Mouse (Mus musculus): ENCODE results near the gene Faap24. TPM values are rescaled to one million over a fixed set of nuclear protein-coding genes. Genes with fewer than 3 reads are reported as not detected.

Faap24 gene
- total RNA-seq (2021) = under 1 TPM; 0.75 to 0.92 TPM
- long read RNA-seq, experiment 1, partial matches to known transcripts = 0 of 1 reads
- long read RNA-seq, experiment 1, other reads (novel, unspliced or antisense) = 0 of 1 reads
- long read RNA-seq, experiment 2 = 0 reads

DNA sequence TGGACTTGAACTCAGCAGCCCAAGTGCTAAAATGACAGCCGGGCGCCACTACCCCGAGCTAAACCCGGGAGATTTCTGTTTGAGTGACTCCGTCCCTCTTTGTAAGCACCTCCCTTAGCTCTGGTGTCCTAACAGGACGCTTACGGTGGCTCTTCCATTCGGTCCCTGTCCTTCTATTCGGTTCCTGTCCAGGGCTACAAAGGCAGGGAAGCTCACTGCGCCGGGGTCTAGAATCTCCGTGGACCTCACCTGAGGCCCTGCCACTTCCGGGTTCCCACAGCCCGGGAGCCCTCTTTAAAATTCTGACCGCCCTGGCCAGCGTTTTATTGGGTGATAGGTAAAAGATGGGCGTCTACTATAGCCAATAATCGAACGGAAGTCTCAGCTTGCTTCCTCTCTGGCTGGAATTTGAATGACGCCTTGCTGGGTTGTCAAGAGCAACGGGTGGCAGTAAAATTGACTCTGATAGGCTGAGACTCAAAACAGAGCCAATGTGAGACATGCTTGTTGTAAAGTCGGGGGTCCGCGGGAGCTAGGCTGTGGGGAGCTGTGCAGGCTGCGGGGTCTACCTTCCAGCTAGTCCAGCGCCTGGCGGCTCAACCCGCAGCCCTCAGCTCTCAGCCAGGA lies at the start of gene Faap24, which contains the start of gene Cep89:
TSS of gene Faap24 (minus strand) at position 295 of the 627 bp plus-strand sequence.
TSS of gene Cep89 (plus strand) at position 494 of the 627 bp plus-strand sequence.
- DNase-seq = peak; percentile 91
- Histone ChIP-seq H3K27ac (peak within 1 kb of the TSS; percentile 86), H3K4me3 (peak within 1 kb of the TSS; percentile 81)
- intact Hi-C loops (cut with DNase I) = loop anchor here (5.0 kb wide), 1 partner anchor 79 kb away; the partner anchor contains the start of gene Gpatch1
- TF ChIP-seq CTCF (IDR thresholded peaks at IDR 0.05) = no peak

DNA sequence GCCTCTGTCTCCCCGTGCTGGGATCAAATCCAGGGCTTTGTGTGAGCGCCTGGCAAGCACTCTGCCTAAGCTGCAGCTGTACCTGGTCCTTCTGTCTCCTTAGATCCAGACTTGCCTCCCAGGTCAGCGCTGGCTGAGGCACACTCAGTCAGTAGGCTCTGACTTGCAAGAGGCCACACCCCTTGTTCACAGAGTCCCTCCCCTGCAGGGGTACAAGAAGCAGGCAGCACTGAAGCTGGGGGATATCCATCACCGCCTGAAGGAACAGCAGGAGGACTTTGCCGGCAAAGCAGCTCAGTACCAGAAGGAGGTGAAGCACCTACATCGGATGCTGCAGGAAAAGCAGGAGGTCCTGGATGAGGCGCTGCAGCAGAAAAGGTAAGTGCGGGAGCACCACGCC lies 38.6 kb upstream of the Faap24 start:
- intact Hi-C loops (cut with DNase I) = no loop called here
- DNase-seq = no peak
- no peak for TF ChIP-seq CTCF (IDR thresholded peaks at IDR 0.05)
- H3K27ac ChIP-seq = no peak overlapping the region
- H3K4me3 ChIP-seq = no peak overlapping the region

DNA sequence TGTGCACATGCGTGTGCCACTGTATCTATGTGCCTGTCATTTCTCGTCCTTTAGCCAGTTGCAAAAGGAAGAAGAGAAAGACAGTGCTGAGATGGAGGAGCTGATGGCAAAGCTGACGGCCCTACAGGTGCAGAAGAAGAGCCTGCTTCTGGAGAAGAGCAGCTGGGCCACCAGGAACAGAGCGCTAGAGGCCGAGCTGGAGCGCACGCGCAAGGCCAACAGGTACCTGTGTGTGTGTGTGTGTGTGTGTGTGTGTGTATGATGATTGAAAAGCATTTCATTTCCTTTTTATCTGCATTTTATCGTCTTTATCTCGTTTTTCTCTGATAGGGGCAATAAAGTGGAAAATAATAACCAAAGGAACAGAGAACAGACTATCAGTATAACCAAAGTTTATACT lies 31.5 kb upstream of the Faap24 start:
- no peak for DNase-seq
- Histone ChIP-seq H3K27ac (no peak overlapping the region), H3K4me3 (no peak overlapping the region)
- no peak for TF ChIP-seq CTCF (IDR thresholded peaks at IDR 0.05)
- intact Hi-C loops (cut with DNase I) = no loop called here

DNA sequence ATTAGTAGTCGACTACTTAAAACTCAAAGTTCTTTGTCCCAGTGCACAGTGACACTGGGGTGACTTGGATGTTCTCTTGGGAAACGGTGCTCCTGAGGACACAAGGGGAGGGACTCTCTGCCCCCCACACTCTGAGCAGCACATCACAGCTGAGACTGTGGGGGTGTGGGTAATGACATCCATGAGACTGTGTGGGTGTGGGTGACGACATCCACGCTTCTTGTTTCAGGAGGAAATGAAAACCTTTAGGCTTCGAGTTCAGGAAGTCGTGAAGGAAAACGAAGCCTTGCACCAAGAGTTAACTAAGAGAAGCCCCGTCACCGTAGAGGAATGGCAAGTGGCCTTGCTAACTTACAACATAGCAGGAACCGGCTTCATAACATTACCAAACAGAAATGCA lies 26.4 kb upstream of the Faap24 start:
- H3K27ac ChIP-seq = no peak overlapping the region
- no peak for TF ChIP-seq CTCF (IDR thresholded peaks at IDR 0.05)
- H3K4me3 ChIP-seq = no peak overlapping the region
- no peak for DNase-seq
- intact Hi-C loops (cut with DNase I) = no loop called here

DNA sequence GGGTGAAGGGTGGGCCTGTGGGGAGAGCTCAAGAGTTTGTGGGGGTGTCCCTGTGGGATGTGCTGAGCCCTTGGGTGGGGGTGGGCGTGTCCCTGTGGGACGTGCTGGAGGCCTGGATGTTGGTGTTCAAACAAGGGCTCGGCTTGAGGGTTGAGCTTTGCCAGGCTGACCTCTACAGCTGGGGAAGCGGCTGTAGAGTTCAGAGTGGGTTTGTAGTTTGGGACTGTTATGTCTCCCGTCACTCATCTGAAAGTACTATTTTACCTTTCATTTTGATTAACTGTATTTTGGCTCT lies 20.0 kb upstream of the Faap24 start:
- Histone ChIP-seq H3K27ac (no peak overlapping the region), H3K4me3 (no peak overlapping the region)
- no peak for TF ChIP-seq CTCF (IDR thresholded peaks at IDR 0.05)
- intact Hi-C loops (cut with DNase I) = no loop called here
- DNase-seq = no peak

DNA sequence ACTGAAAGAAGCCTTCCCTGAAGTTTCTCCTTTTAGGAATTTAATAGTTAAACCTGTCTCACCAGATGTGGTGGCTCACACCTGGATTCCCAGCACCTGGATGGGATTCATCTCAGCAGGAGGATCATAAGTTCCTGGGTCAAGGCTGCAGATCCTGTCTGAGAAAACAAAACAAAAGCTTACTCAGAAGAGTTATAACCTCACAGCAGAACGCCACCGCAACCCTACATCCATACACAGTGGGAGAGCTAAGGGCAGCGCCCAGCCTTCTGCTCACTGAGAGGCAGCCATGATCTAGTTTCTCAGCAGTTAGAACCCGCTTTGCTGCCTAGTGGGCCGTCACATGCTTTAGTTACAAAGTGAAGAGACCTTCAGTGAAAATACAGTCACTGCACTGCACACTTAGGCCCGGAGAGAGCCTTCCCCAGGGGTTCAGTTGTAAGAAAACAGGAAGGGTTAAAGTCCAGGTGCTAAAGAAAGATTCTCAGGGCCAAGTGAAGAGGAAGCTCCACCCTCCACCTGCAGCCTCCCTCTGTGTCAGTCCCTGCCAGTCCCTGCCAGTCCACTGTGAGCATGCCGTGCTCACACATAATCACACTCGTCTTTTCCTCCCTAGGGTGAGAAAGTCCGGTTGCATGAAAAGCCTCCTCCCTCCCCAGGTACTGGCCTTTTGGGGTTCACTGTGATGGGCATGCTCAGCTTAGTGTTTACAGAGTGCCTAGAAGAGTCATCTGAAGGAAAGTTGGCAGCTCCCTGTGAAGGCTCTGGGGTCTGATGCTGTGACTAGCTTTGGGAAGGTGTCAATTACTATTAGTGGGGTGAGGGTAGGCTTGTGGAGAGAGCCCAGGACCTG lies 19.4 kb upstream of the Faap24 start:
- no peak overlapping the region for H3K4me3 ChIP-seq
- no peak for DNase-seq
- no peak overlapping the region for H3K27ac ChIP-seq
- intact Hi-C loops (cut with DNase I) = no loop called here
- no peak for TF ChIP-seq CTCF (IDR thresholded peaks at IDR 0.05)

DNA sequence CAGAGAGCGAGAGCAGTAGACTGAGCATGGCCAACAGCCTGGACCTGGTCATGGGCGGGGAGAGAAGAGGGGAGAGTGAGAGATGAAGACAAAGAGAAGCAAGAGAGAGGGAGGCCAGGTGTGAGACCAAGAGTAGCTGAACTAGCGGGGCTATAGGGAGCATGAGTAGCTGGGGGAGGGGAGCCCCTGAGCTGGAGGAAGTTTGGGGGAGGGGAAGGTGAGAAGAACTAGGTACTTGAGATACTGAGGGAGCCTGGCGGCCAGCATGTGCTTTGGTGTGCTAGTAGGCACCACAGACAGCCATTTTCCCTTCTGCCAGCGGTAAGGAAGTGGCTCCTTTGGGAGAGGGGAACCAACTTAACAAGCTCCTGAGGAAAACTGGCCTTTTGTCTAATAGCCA lies 18.6 kb upstream of the Faap24 start:
- TF ChIP-seq CTCF (IDR thresholded peaks at IDR 0.05) = no peak
- no peak overlapping the region for H3K4me3 ChIP-seq
- intact Hi-C loops (cut with DNase I) = no loop called here
- DNase-seq = no peak
- H3K27ac ChIP-seq = no peak overlapping the region

DNA sequence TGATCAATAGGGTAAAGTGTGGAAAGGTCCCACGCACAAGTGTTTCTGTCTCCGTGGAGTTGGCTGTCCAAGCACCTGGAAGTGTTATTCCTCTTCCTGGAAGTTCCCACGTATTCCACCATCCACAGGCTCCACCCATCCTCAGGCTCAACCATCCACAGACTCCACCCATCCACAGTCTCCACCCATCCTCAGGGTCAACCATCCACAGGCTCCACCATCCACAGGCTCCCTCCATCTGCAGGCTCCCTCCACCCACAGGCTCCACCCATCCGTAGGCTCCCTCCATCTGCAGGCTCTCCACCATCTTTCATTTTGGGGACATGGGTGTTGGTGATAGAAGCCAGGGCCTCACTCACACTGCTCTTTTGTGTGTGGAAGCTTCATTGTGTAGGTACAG lies 4.5 kb upstream of the Faap24 start:
- H3K4me3 ChIP-seq = no peak overlapping the region
- H3K27ac ChIP-seq = no peak overlapping the region
- intact Hi-C loops (cut with DNase I) = no loop called here
- no peak for TF ChIP-seq CTCF (IDR thresholded peaks at IDR 0.05)
- DNase-seq = no peak

DNA sequence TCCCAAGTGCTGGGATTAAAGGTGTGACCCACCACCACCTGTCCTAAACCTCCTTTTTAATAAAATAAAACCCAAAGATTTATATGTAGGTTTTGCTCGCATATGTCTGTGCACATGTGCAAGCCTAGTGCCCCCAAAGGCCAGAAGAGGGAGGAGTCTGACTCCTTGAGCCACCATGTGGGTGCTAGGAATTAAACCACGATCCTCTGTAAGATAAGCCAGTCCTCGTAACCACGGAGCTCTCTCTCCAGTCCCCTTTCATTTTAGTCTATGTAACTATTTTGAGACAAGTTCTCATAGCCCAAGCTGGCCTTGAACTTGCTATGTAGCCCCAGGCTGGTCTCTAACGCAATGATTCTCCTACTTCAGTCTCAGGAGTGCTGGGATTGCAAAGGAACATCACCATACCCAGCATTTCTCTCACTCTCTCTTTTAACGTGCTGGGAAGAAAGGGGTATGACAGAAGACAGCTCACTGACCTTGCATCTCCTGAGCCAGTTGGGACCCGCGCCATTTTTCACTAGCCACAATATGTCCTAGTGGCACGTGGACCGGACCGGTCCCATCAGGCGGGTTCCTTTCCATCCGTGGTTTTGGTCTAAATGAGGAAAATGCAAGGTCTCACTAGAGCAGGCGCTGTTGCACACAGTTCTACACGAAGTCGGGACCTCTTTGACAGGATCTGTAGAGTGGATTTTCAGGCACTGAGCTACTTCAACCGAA lies 741 bp downstream of the Faap24 start:
- peak overlapping the region; percentile 81 for H3K4me3 ChIP-seq
- H3K27ac ChIP-seq = peak overlapping the region; percentile 85
- no peak for TF ChIP-seq CTCF (IDR thresholded peaks at IDR 0.05)
- intact Hi-C loops (cut with DNase I) = loop anchor here (2.0 to 5.0 kb wide), 2 partner anchors 61 to 79 kb away; partner anchors contain the start of genes Gpatch1 and Rhpn2
- DNase-seq = no peak

DNA sequence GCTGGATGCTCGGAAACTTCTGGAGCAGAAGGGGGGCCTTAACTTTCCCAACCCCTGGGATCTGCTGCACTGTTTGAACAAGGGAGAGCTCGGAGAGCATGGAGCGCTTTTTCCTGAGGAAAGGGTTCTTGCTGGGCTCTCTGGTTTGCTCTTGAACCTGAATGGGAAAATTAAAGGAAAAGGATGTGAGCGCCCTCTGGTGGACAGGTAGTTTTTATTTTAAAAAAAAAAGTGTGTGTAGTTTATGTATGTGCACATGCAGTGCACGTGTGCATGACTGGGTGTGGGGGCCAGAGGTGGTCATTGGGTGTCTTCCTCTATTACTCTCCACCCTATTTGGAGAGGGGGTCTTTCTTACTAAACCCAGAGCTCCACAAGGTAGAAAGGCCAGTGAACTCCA lies 3.7 kb downstream of the Faap24 start:
- Histone ChIP-seq H3K27ac (no peak overlapping the region), H3K4me3 (no peak overlapping the region)
- DNase-seq = no peak
- intact Hi-C loops (cut with DNase I) = no loop called here
- peak; percentile 62 for TF ChIP-seq CTCF (IDR thresholded peaks at IDR 0.05)

DNA sequence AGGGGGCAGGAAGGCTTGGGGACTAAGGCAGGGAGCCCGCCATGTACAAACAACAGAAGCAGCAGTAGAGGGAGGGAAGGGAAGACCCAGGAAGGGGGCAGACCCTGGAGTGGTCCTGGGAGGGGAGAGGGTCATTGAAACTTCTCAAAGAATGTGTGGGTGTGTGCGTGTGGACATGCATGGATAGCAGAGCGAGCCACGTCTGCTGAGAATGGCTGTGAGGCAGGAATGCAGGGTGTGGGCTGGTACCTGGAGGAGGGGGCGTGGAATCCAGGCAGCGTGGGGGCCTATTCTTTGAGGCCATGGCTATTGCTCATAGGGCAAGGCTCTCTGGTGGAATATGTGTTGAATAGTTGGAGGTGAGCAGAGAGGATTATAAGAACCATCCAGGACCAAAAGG lies 7.9 kb downstream of the Faap24 start:
- intact Hi-C loops (cut with DNase I) = no loop called here
- Histone ChIP-seq H3K4me3 (no peak overlapping the region), H3K27ac (no peak overlapping the region)
- DNase-seq = no peak
- TF ChIP-seq CTCF (IDR thresholded peaks at IDR 0.05) = no peak

DNA sequence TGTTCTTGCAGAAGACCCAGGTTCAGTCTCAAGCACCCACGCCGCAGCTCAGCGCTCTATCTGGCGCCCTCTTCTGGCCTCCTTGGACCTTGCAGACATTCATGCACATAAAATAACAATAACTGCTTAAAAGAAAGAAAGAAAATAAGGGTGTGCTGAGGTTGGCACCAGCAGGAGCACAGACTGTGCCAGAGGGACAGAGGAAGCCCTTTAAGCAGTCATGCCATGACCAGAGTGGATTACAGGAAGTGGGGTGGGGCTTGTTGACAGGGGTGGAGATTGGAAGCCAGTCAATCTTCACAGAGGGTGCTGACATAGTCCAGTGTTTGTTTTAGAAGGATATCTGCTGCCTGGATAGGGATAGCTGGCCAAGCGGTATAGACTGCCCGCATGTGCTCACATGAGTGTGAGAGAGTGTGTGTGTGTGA lies 10.1 kb downstream of the Faap24 start:
- intact Hi-C loops (cut with DNase I) = no loop called here
- Histone ChIP-seq H3K4me3 (no peak overlapping the region), H3K27ac (no peak overlapping the region)
- peak; percentile 50 for TF ChIP-seq CTCF (IDR thresholded peaks at IDR 0.05)
- DNase-seq = no peak

Measured in gastrocnemius, adult 2 months (tissue).